Mouse (Mus musculus): ENCODE results near the gene Tspan3. TPM values are rescaled to one million over a fixed set of nuclear protein-coding genes. Genes with fewer than 3 reads are reported as not detected.
A peak's percentile ranks its signal among the peaks of the same experiment; 100 is the strongest.

Tspan3 gene
- total RNA-seq (2014; rRNA removed) = 4.7 and 6.1 TPM in 2 replicates
- 6.3 and 7.3 TPM in 2 replicates for polyA plus RNA-seq (2012; rRNA removed)

DNA sequence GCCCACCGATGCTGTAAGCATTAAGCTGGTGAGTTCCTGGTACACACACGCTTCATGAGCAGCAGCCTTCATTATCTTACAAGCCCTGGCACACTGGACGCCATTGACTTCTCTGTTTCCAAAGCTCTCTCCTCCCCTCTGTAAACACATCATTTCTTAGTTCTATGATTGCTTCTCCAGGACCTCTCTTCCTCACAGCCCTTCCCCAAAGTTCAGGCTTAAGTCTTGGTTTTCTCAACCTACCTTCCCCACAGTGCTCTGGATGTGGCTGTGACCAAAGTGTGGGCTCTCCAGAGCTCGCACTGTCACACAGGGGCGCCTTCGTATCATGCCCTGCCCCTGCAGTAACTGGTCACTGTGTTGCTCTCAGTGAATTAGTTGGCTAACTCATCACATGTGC is at the start of gene Tspan3:
Gene Tspan3, minus strand, starts transcription at position 101 of the 400 bp plus-strand sequence.
- TF ChIP-seq CTCF (IDR thresholded peaks at IDR 0.05; ENCODE audit: low read depth, low read length) = no peak
- TF ChIP-seq POLR2A (IDR thresholded peaks at IDR 0.05; ENCODE audit: extremely low read depth, insufficient read depth, low read length) = no peak
- H3K4me3 ChIP-seq (ENCODE audit: insufficient read depth, low read depth, low read length) = no peak within 1 kb of the TSS
- no peaks in the 10 kb centered on the region for H3K27me3 ChIP-seq (ENCODE audit: control insufficient read depth, insufficient read depth, low read length)
- H3K36me3 ChIP-seq (ENCODE audit: control insufficient read depth, insufficient read depth, low read length) = no peaks in the 10 kb centered on the region
- H3K9ac ChIP-seq (ENCODE audit: low read depth, low read length) = no peak within 1 kb of the TSS
- 95% methylated on average over 6 of the region's 6 CpGs for WGBS
- H3K4me1 ChIP-seq (ENCODE audit: control insufficient read depth, insufficient read depth, low read length) = no peaks in the 10 kb centered on the region
- H3K27ac ChIP-seq (replicated peaks; ENCODE audit: insufficient read depth, low read depth, low read length) = no peak within 1 kb of the TSS
- DNase-seq (ENCODE audit: extremely low read depth, low read depth, low spot score) = no peak
- no peaks in the 10 kb centered on the region for H3K79me2 ChIP-seq (ENCODE audit: control insufficient read depth, insufficient read depth, low read length)

DNA sequence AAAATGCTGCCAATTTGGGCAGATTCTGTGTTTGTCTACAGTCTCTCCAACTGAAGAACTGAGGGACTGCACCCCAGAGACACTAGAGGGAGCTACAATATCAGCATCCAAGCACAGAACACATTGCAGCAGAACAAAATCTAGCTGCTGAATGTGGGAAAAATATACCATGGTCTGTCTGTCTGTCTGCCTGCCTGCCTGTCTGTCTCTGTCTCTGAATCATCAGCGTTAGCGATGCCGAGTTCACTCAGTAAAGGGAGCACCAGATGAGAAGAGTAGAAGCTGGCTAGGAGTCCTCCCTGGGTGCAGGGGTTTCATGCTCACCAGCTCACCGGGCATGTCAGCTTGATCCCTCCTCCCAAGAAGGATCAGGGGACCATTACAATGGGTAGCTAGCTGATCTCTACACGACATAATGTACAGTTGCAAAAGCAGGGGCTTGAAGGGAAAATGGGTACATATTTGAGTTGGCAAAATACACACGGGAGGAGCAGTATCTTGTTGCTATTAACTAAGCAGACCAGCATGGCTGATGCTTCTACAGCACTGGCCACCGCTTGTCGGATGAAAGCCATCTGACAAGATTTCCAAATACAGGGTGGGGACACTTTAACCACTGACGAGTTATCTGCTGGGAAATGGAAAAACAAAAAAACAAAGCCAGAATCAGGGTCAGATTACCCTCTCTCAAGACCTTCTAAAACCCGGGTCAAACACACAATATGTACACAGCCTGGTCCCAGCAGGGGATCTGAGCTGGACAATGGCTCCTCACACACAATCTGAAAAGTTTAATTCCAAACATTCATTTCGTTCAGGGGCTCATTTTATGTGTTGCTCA is 48.4 kb upstream of the Tspan3 start:
- H3K4me1 ChIP-seq (ENCODE audit: control insufficient read depth, insufficient read depth, low read length) = no peaks in the 10 kb centered on the region
- no peak overlapping the region for H3K27ac ChIP-seq (replicated peaks; ENCODE audit: insufficient read depth, low read depth, low read length)
- H3K36me3 ChIP-seq (ENCODE audit: control insufficient read depth, insufficient read depth, low read length) = no peaks in the 10 kb centered on the region
- DNase-seq (ENCODE audit: extremely low read depth, low read depth, low spot score) = peak; percentile 33
- WGBS = 25% methylated on average over 11 of the region's 11 CpGs
- no peak overlapping the region for H3K4me3 ChIP-seq (ENCODE audit: insufficient read depth, low read depth, low read length)
- H3K79me2 ChIP-seq (ENCODE audit: control insufficient read depth, insufficient read depth, low read length) = no peaks in the 10 kb centered on the region
- no peaks in the 10 kb centered on the region for H3K27me3 ChIP-seq (ENCODE audit: control insufficient read depth, insufficient read depth, low read length)
- TF ChIP-seq POLR2A (IDR thresholded peaks at IDR 0.05; ENCODE audit: extremely low read depth, insufficient read depth, low read length) = no peak
- peak; percentile 36; the same call in 1 of the 2 replicates for TF ChIP-seq CTCF (IDR thresholded peaks at IDR 0.05; ENCODE audit: low read depth, low read length)
- H3K9ac ChIP-seq (ENCODE audit: low read depth, low read length) = no peak overlapping the region

DNA sequence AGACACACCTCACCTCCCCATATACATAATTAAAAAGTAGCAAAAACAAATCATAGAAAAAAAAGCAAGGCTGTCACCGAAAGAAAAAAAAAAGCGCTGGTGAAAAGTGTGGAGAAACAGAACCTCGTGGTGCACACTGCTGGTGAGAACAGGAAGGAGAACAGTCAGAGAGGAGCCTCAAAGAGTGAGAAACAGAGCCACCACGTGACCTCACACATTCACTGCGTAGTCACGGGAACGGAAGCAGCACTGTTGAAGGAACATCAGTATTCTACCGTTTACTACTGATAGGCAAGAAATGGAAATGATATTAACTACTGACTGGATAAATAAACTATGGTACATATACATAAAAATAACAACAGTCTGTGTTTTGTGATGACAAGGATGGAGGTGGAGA is 43.5 kb upstream of the Tspan3 start:
- no peak overlapping the region for H3K9ac ChIP-seq (ENCODE audit: low read depth, low read length)
- TF ChIP-seq POLR2A (IDR thresholded peaks at IDR 0.05; ENCODE audit: extremely low read depth, insufficient read depth, low read length) = no peak
- no peak for TF ChIP-seq CTCF (IDR thresholded peaks at IDR 0.05; ENCODE audit: low read depth, low read length)
- WGBS = 86% methylated on average over 8 of the region's 8 CpGs
- no peak for DNase-seq (ENCODE audit: extremely low read depth, low read depth, low spot score)
- no peak overlapping the region for H3K4me3 ChIP-seq (ENCODE audit: insufficient read depth, low read depth, low read length)
- no peaks in the 10 kb centered on the region for H3K4me1 ChIP-seq (ENCODE audit: control insufficient read depth, insufficient read depth, low read length)
- H3K27me3 ChIP-seq (ENCODE audit: control insufficient read depth, insufficient read depth, low read length) = no peaks in the 10 kb centered on the region
- no peaks in the 10 kb centered on the region for H3K79me2 ChIP-seq (ENCODE audit: control insufficient read depth, insufficient read depth, low read length)
- no peak overlapping the region for H3K27ac ChIP-seq (replicated peaks; ENCODE audit: insufficient read depth, low read depth, low read length)
- peaks cover 10% of the 10 kb centered on the region; the same call in 1 of the 2 replicates for H3K36me3 ChIP-seq (ENCODE audit: control insufficient read depth, insufficient read depth, low read length)

DNA sequence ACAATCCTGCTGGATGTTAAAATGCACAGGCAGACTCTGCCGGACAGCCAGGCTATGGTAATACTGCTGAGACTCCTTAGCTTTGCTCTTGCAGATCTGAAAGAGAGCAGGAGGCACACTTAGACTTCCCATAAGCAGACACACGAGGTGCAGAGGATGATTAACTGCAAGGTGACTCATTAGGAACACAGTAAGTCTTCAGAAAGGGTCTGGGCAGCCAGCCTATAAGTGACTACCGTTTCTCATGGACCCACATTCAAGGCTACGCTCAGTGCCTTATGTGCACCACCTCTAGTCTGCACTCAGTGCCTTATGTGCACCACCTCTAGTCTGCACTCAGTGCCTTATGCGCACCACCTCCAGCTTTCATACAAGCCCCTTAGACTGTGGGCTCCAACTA is 42.2 kb upstream of the Tspan3 start:
- TF ChIP-seq POLR2A (IDR thresholded peaks at IDR 0.05; ENCODE audit: extremely low read depth, insufficient read depth, low read length) (no peak), CTCF (IDR thresholded peaks at IDR 0.05; ENCODE audit: low read depth, low read length) (no peak)
- 82% methylated on average over 5 of the region's 5 CpGs for WGBS

DNA sequence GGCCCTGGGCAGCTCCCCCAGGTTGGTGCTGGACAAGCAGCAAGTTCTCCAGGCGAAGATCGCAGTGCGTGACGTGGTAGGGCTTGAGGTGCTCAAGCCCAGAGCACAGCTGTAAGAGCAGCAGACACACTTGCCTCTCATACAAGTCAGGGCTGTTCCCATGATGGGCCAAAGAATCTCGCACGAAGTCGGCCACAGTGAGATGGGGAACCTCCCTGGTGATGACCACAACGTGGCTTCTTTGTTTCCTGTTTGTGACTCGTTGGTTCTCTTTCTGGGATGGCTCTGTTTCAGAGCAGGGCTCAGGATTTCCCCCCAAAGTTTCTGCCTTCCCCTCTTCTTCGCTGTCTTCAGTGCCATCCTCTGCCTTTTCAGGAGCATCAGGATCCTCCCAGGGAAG is 41.8 kb upstream of the Tspan3 start:
- no peak for DNase-seq (ENCODE audit: extremely low read depth, low read depth, low spot score)

More for the DNA sequence above, 42.2 kb upstream of the Tspan3 start:
- Histone ChIP-seq H3K27me3 (ENCODE audit: control insufficient read depth, insufficient read depth, low read length) (no peaks in the 10 kb centered on the region), H3K36me3 (ENCODE audit: control insufficient read depth, insufficient read depth, low read length) (peaks cover 10% of the 10 kb centered on the region; the same call in 1 of the 2 replicates), H3K9ac (ENCODE audit: low read depth, low read length) (no peak overlapping the region), H3K79me2 (ENCODE audit: control insufficient read depth, insufficient read depth, low read length) (no peaks in the 10 kb centered on the region), H3K27ac (replicated peaks; ENCODE audit: insufficient read depth, low read depth, low read length) (no peak overlapping the region), H3K4me3 (ENCODE audit: insufficient read depth, low read depth, low read length) (no peak overlapping the region), H3K4me1 (ENCODE audit: control insufficient read depth, insufficient read depth, low read length) (no peaks in the 10 kb centered on the region)
- no peak for DNase-seq (ENCODE audit: extremely low read depth, low read depth, low spot score)

DNA sequence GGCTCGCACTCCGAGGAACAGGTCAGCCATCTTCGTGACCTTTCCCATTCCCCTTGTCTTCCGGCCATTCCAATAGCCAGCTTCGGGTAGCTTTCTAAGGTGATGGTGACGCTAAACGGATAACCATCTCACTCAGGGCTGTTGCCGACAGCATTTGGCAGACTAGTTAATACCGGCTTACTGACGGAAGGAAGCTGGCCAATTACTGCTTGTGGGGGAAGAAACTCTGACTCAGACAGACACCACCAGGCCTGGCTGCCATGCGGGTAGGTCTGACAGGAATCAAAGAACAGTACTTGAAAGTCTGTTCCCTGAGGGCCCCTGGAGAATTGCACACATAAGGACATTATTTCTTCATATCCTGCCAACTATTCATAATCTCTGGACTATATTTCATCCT is 40.1 kb upstream of the Tspan3 start:
- TF ChIP-seq POLR2A (IDR thresholded peaks at IDR 0.05; ENCODE audit: extremely low read depth, insufficient read depth, low read length) (no peak), CTCF (IDR thresholded peaks at IDR 0.05; ENCODE audit: low read depth, low read length) (no peak)
- no peak overlapping the region for H3K27ac ChIP-seq (replicated peaks; ENCODE audit: insufficient read depth, low read depth, low read length)
- peaks cover 10% of the 10 kb centered on the region; the same call in 1 of the 2 replicates for H3K36me3 ChIP-seq (ENCODE audit: control insufficient read depth, insufficient read depth, low read length)
- no peaks in the 10 kb centered on the region for H3K4me1 ChIP-seq (ENCODE audit: control insufficient read depth, insufficient read depth, low read length)
- WGBS = 93% methylated on average over 11 of the region's 11 CpGs
- H3K9ac ChIP-seq (ENCODE audit: low read depth, low read length) = no peak overlapping the region
- H3K4me3 ChIP-seq (ENCODE audit: insufficient read depth, low read depth, low read length) = no peak overlapping the region
- no peaks in the 10 kb centered on the region for H3K27me3 ChIP-seq (ENCODE audit: control insufficient read depth, insufficient read depth, low read length)
- DNase-seq (ENCODE audit: extremely low read depth, low read depth, low spot score) = no peak
- no peaks in the 10 kb centered on the region for H3K79me2 ChIP-seq (ENCODE audit: control insufficient read depth, insufficient read depth, low read length)

More for the DNA sequence above, 41.8 kb upstream of the Tspan3 start:
- Histone ChIP-seq H3K4me3 (ENCODE audit: insufficient read depth, low read depth, low read length) (no peak overlapping the region), H3K36me3 (ENCODE audit: control insufficient read depth, insufficient read depth, low read length) (peaks cover 10% of the 10 kb centered on the region; the same call in 1 of the 2 replicates), H3K9ac (ENCODE audit: low read depth, low read length) (no peak overlapping the region), H3K27me3 (ENCODE audit: control insufficient read depth, insufficient read depth, low read length) (no peaks in the 10 kb centered on the region), H3K27ac (replicated peaks; ENCODE audit: insufficient read depth, low read depth, low read length) (no peak overlapping the region), H3K4me1 (ENCODE audit: control insufficient read depth, insufficient read depth, low read length) (no peaks in the 10 kb centered on the region), H3K79me2 (ENCODE audit: control insufficient read depth, insufficient read depth, low read length) (no peaks in the 10 kb centered on the region)
- TF ChIP-seq POLR2A (IDR thresholded peaks at IDR 0.05; ENCODE audit: extremely low read depth, insufficient read depth, low read length) (no peak), CTCF (IDR thresholded peaks at IDR 0.05; ENCODE audit: low read depth, low read length) (no peak)
- WGBS = 90% methylated on average over 10 of the region's 10 CpGs

All from liver, adult 2 months (tissue).